Mouse (Mus musculus) E14TG2a.4 (cell line): ENCODE measurements around the gene Exoc4.

Source experiments
- CTCF ChIP-seq: conservative IDR thresholded peaks from 2 replicates; pipeline ENCODE4 v1.5.1; 2014; ENCODE audit warnings: low read length
- POU5F1 ChIP-seq: IDR thresholded peaks from 2 replicates; pipeline ENCODE4 v1.6.1; 2014; ENCODE audit warnings: low read length, borderline replicate concordance

GRCm38 (mm10) chr6:33977880-33978279, 729.0 kb downstream of the Exoc4 start:
- TF ChIP-seq CTCF (no peak), POU5F1 (no peak)
